Mouse (Mus musculus) heart, postnatal 0 days (tissue): Measurements from ENCODE around the gene Tuba1a. TPM values are rescaled to one million over a fixed set of nuclear protein-coding genes. Genes with fewer than 3 reads are reported as not detected.
"Not testable (repeated sequence)": the region's sequence is repeated elsewhere in the genome, so short reads cannot be mapped to it uniquely, and the experiment has no call there.

Source experiments
- ATAC-seq: fragments of 200-750 bp; cut with Nextera tagmentation; 2 replicates; pipeline ENCODE4 v1.8.0; 2017; ENCODE audit warnings: low read depth, moderate number of reproducible peaks, moderate library complexity; ENCODE audit not compliant: insufficient read depth
- DNase-seq: peaks from one replicate; pipeline ENCODE4 v3.0.0-alpha.2; 2016; ENCODE audit warnings: low spot score
- H3K27ac ChIP-seq: fragments of 300-500 bp; sonication (generic); 2 replicates; pipeline ENCODE4 v1.5.1; 2014; ENCODE audit warnings: low read depth, mild to moderate bottlenecking
- H3K27me3 ChIP-seq: fragments of 300-500 bp; sonication (generic); 2 replicates; pipeline ENCODE4 v1.6.1; 2014; ENCODE audit warnings: low read length, mixed read lengths; ENCODE audit not compliant: control insufficient read depth, insufficient read depth
- H3K36me3 ChIP-seq: fragments of 300-500 bp; sonication (generic); replicated peaks from 2 replicates; pipeline ENCODE4 v1.6.1; 2014; ENCODE audit warnings: low read length, mixed read lengths; ENCODE audit not compliant: control insufficient read depth, insufficient read depth
- H3K4me1 ChIP-seq: fragments of 300-500 bp; sonication (generic); 2 replicates; pipeline ENCODE4 v1.6.1; 2014; ENCODE audit warnings: antibody characterized with exemption; ENCODE audit not compliant: control insufficient read depth, insufficient read depth
- H3K4me2 ChIP-seq: fragments of 300-500 bp; sonication (generic); 2 replicates; pipeline ENCODE4 v1.6.1; 2014; ENCODE audit warnings: low read depth, mild to moderate bottlenecking, low read length, moderate library complexity
- H3K4me3 ChIP-seq: fragments of 300-500 bp; sonication (generic); 2 replicates; pipeline ENCODE4 v1.5.1; 2014; ENCODE audit warnings: low read depth, low read length
- H3K9ac ChIP-seq: fragments of 300-500 bp; sonication (generic); replicated peaks from 2 replicates; pipeline ENCODE4 v1.6.1; 2014; ENCODE audit warnings: low read depth, low read length, mixed read lengths
- H3K9me3 ChIP-seq: fragments of 300-500 bp; sonication (generic); replicated peaks from 2 replicates; pipeline ENCODE4 v1.6.1; 2016; ENCODE audit warnings: low read length; ENCODE audit not compliant: control insufficient read depth
- CTCF ChIP-seq: IDR thresholded peaks from 2 replicates; pipeline ENCODE4 v1.5.1; 2016; ENCODE audit warnings: antibody characterized with exemption, control low read depth, low read depth
- EP300 ChIP-seq: IDR thresholded peaks from 2 replicates; pipeline ENCODE4 v1.6.1; 2016; ENCODE audit warnings: antibody characterized with exemption, low read depth
- WGBS: fragments of 180-500 bp; shearing (Covaris S2); extraction: QIAGEN DNeasy Blood & Tissue Kit; methylation state at CpG from one replicate; pipeline ENCODE4 v1.1.7; 2014; 5-methylcytosine and 5-hydroxymethylcytosine counted together
- polyA plus RNA-seq: library from polyadenylated mRNA; unstranded; fragments of >200 nt; fragmentation: Nextera tagmentation; extraction: Ambion mirVana; gene quantifications from 2 replicates; pipeline ENCODE4 v1.2.1, GENCODE M21; 2015
- total RNA-seq: library from RNA; depleted of rRNA; stranded (reverse); fragments of >200 nt; gene quantifications from 2 replicates; pipeline ENCODE4 v1.2.3, GENCODE M21; 2014; ENCODE audit warnings: low replicate concordance

Gene Tuba1a
- total and polyA plus RNA-seq, 2 experiments from 2014 or later, result 408 to 1,016 TPM

- no peaks in the 10 kb centered on the region for H3K27me3 ChIP-seq
- H3K36me3 ChIP-seq, result 0 out of 2 replicates have a peak, but pooled peaks cover 3% of the 10 kb centered on the region
- H3K9ac ChIP-seq, result no peak overlapping the region
- no peaks in the 10 kb centered on the region for H3K9me3 ChIP-seq
- TF ChIP-seq EP300 (no peak), CTCF (no peak)
- no peak overlapping the region for H3K27ac ChIP-seq
- no peak for DNase-seq
- no peaks in the 10 kb centered on the region for H3K4me1 ChIP-seq
- H3K4me3 ChIP-seq, result no peak overlapping the region
- 26% methylated on average over 3 of the region's 3 CpGs for WGBS
- no peak for ATAC-seq
- no peak overlapping the region for H3K4me2 ChIP-seq
These were observed 30.9 kb downstream of the Tuba1a start for GRCm38 (mm10) chr15:98922581-98922980.

- no peak for ATAC-seq
These were observed 32.0 kb downstream of the Tuba1a start for GRCm38 (mm10) chr15:98921510-98921909.

GRCm38 (mm10) chr15:98918499-98918895, 35.0 kb downstream of the Tuba1a start:
- DNase-seq, H3K9me3 ChIP-seq, H3K27me3 ChIP-seq, ATAC-seq: not testable (repeated sequence)
- H3K4me1 ChIP-seq, result peaks cover 12% of the 10 kb centered on the region
- peak overlapping the region; percentile 95 for H3K4me3 ChIP-seq
- peak overlapping the region; percentile 66 for H3K27ac ChIP-seq
- peak overlapping the region; percentile 26; the same call in 1 of the 2 replicates for H3K9ac ChIP-seq
- H3K4me2 ChIP-seq, result peak overlapping the region; percentile 60
- H3K36me3 ChIP-seq, result peaks cover 20% of the 10 kb centered on the region
- 19% methylated on average over 8 of the region's 8 CpGs for WGBS

More at GRCm38 (mm10) chr15:98921510-98921909, 32.0 kb downstream of the Tuba1a start:
- no peaks in the 10 kb centered on the region for H3K9me3 ChIP-seq
- TF ChIP-seq CTCF, result no peak
- no peak for TF ChIP-seq EP300
- H3K4me3 ChIP-seq, result no peak overlapping the region
- no peak overlapping the region for H3K4me2 ChIP-seq
- WGBS, result 87% methylated on average over 5 of the region's 5 CpGs
- no peak overlapping the region for H3K27ac ChIP-seq
- H3K4me1 ChIP-seq, result peaks cover 4% of the 10 kb centered on the region
- H3K27me3 ChIP-seq, result no peaks in the 10 kb centered on the region
- no peak for DNase-seq
- no peak overlapping the region for H3K9ac ChIP-seq
- 0 out of 2 replicates have a peak, but pooled peaks cover 3% of the 10 kb centered on the region for H3K36me3 ChIP-seq

- H3K4me3 ChIP-seq, result peak within 1 kb of the TSS; percentile 95
- peak within 1 kb of the TSS; percentile 94 for H3K4me2 ChIP-seq
- TF ChIP-seq EP300, result peak; percentile 34; the same call in 1 of the 2 replicates
- TF ChIP-seq CTCF, result no peak
- H3K9ac ChIP-seq, result peak within 1 kb of the TSS; percentile 87
- peak; percentile 96 for ATAC-seq
- H3K27me3 ChIP-seq, result no peaks in the 10 kb centered on the region
- peak; percentile 99 for DNase-seq
- under 1% methylated on average over 77 of the region's 82 CpGs for WGBS
- peaks cover 12% of the 10 kb centered on the region for H3K4me1 ChIP-seq
- H3K36me3 ChIP-seq, result peaks cover 26% of the 10 kb centered on the region
- no peaks in the 10 kb centered on the region for H3K9me3 ChIP-seq
- peak within 1 kb of the TSS; percentile 97 for H3K27ac ChIP-seq
These were observed 35.7 kb downstream of the Tuba1a start, which contains the start of gene Lmbr1l for GRCm38 (mm10) chr15:98917538-98918498. Lmbr1l (minus strand) TSS chr15:98918231.

DNA sequence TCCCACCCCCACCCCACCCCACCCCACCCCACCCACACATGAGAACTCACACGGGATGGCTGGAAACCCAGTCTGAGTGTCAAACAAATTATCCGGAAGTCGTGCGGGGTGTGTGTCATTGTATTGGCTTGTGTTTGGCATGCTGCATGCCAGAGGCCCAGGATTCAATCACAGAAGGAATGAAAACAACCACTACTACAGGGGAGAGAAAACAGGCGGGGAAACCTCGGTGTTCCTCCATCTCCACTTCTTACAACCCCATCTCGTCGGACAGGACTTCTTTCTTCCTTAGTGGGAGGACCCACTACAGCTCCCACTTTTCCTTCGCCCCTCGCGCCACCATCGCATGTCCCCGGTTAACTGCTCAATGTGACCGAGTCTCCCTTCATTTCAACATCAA, 36.4 kb downstream of the Tuba1a start:
- DNase-seq, result no peak

More for the DNA sequence above, 36.4 kb downstream of the Tuba1a start:
- Histone ChIP-seq H3K9ac (peak overlapping the region; percentile 87), H3K4me1 (peaks cover 12% of the 10 kb centered on the region), H3K36me3 (peaks cover 33% of the 10 kb centered on the region), H3K27me3 (no peaks in the 10 kb centered on the region), H3K4me3 (peak overlapping the region; percentile 95), H3K27ac (peak overlapping the region; percentile 97), H3K9me3 (no peaks in the 10 kb centered on the region), H3K4me2 (peak overlapping the region; percentile 94)
- TF ChIP-seq CTCF, result no peak
- no peak for TF ChIP-seq EP300
- ATAC-seq, result no peak
- WGBS, result under 1% methylated on average over 14 of the region's 14 CpGs
